Mouse (Mus musculus): ENCODE data around the gene Pxt1. TPM values are rescaled to one million over a fixed set of nuclear protein-coding genes. Genes with fewer than 3 reads are reported as not detected.
A peak's percentile ranks its signal among the peaks of the same experiment; 100 is the strongest.

Pxt1 gene
- polyA plus RNA-seq, 1 experiment from 2014 or later: not detected

DNA sequence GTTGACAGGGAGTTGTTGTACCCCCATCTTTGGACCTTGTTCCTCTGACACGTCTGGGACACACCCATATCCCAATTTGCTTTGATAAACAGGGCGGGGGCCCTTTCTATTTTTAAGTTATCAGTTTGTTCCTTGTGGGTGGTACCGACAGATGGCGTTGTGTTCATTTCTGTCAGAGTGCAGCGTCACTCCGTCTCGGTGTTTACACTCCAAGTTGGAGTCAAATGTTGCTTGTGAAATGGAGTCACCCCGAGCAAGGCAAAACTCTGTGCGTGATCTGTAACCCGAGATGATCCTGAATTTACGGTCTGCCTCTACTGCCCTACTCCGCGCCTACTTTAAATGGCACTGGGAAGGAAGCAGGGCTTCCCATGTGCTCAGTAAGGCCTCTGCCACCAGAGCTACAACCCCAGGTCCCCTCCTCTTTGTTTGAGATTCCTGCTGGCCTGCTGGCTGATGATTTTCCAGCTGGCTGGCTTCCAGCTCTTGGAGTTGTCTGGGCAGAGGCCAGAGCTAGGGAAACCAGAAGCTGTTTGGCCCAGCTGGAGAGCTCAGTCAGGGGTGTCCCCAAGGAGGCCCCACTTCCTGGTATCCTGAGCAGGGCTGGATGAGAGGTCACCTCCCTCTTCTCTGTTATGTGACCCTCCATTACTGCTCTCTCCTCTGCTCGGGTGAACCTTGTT, 13.1 kb downstream of the Pxt1 start:
- no peak overlapping the region for H3K4me3 ChIP-seq (ENCODE audit: low read depth, low read length)
- H3K4me1 ChIP-seq (replicated peaks; ENCODE audit: control insufficient read depth, insufficient read depth, low read length): no peaks in the 10 kb centered on the region; the same call in 1 of the 2 replicates
- peak overlapping the region; percentile 53; the same call in 1 of the 2 replicates for H3K9ac ChIP-seq (ENCODE audit: low read depth, low read length)
- H3K36me3 ChIP-seq (ENCODE audit: control insufficient read depth, insufficient read depth): no peaks in the 10 kb centered on the region
- peak overlapping the region; percentile 94 for H3K27ac ChIP-seq (ENCODE audit: low read depth, low read length)
- TF ChIP-seq CTCF (IDR thresholded peaks at IDR 0.05; ENCODE audit: low read depth): peak; percentile 71
- H3K4me2 ChIP-seq (replicated peaks; ENCODE audit: low read depth): peak overlapping the region; percentile 49
- no peaks in the 10 kb centered on the region for H3K27me3 ChIP-seq (replicated peaks; ENCODE audit: control insufficient read depth, insufficient read depth, low read length)
- no peaks in the 10 kb centered on the region for H3K9me3 ChIP-seq (ENCODE audit: control insufficient read depth)
- WGBS: 3% methylated on average over 14 of the region's 14 CpGs
- peak; percentile 86 for ATAC-seq

GRCm38 (mm10) chr17:28929369-28929768, 14.3 kb downstream of the Pxt1 start:
- no peak for TF ChIP-seq CTCF (IDR thresholded peaks at IDR 0.05; ENCODE audit: low read depth)
- no peaks in the 10 kb centered on the region for H3K36me3 ChIP-seq (ENCODE audit: control insufficient read depth, insufficient read depth)
- 88% methylated on average over 4 of the region's 4 CpGs for WGBS
- no peak overlapping the region for H3K4me3 ChIP-seq (ENCODE audit: low read depth, low read length)
- H3K4me1 ChIP-seq (replicated peaks; ENCODE audit: control insufficient read depth, insufficient read depth, low read length): no peaks in the 10 kb centered on the region; the same call in 1 of the 2 replicates
- no peaks in the 10 kb centered on the region for H3K27me3 ChIP-seq (replicated peaks; ENCODE audit: control insufficient read depth, insufficient read depth, low read length)
- no peak overlapping the region for H3K9ac ChIP-seq (ENCODE audit: low read depth, low read length)
- no peak for ATAC-seq
- no peak overlapping the region for H3K4me2 ChIP-seq (replicated peaks; ENCODE audit: low read depth)
- no peaks in the 10 kb centered on the region for H3K9me3 ChIP-seq (ENCODE audit: control insufficient read depth)
- no peak overlapping the region for H3K27ac ChIP-seq (ENCODE audit: low read depth, low read length)

GRCm38 (mm10) chr17:28928004-28928403, 15.6 kb downstream of the Pxt1 start:
- WGBS: 65% methylated on average over 9 of the region's 9 CpGs
- Histone ChIP-seq H3K9ac (ENCODE audit: low read depth, low read length) (no peak overlapping the region), H3K27ac (ENCODE audit: low read depth, low read length) (no peak overlapping the region), H3K27me3 (replicated peaks; ENCODE audit: control insufficient read depth, insufficient read depth, low read length) (no peaks in the 10 kb centered on the region), H3K4me2 (replicated peaks; ENCODE audit: low read depth) (no peak overlapping the region), H3K4me1 (replicated peaks; ENCODE audit: control insufficient read depth, insufficient read depth, low read length) (no peaks in the 10 kb centered on the region; the same call in 1 of the 2 replicates), H3K36me3 (ENCODE audit: control insufficient read depth, insufficient read depth) (no peaks in the 10 kb centered on the region), H3K9me3 (ENCODE audit: control insufficient read depth) (no peaks in the 10 kb centered on the region), H3K4me3 (ENCODE audit: low read depth, low read length) (no peak overlapping the region)
- no peak for TF ChIP-seq CTCF (IDR thresholded peaks at IDR 0.05; ENCODE audit: low read depth)
- no peak for ATAC-seq

GRCm38 (mm10) chr17:28926866-28927635, 16.6 kb downstream of the Pxt1 start:
- Histone ChIP-seq H3K4me2 (replicated peaks; ENCODE audit: low read depth) (no peak overlapping the region), H3K4me3 (ENCODE audit: low read depth, low read length) (no peak overlapping the region), H3K9ac (ENCODE audit: low read depth, low read length) (no peak overlapping the region), H3K27me3 (replicated peaks; ENCODE audit: control insufficient read depth, insufficient read depth, low read length) (no peaks in the 10 kb centered on the region), H3K36me3 (ENCODE audit: control insufficient read depth, insufficient read depth) (no peaks in the 10 kb centered on the region), H3K9me3 (ENCODE audit: control insufficient read depth) (no peaks in the 10 kb centered on the region), H3K4me1 (replicated peaks; ENCODE audit: control insufficient read depth, insufficient read depth, low read length) (peaks cover 3% of the 10 kb centered on the region; the same call in 1 of the 2 replicates), H3K27ac (ENCODE audit: low read depth, low read length) (no peak overlapping the region; the same call in 1 of the 2 replicates)
- TF ChIP-seq CTCF (IDR thresholded peaks at IDR 0.05; ENCODE audit: low read depth): peak; percentile 88
- WGBS: 43% methylated on average over 15 of the region's 15 CpGs
- 0 out of 2 replicates have a peak, but pooled peaks have one; percentile 26 for ATAC-seq

GRCm38 (mm10) chr17:28926380-28926779, 17.3 kb downstream of the Pxt1 start:
- no peak for ATAC-seq
- H3K4me1 ChIP-seq (replicated peaks; ENCODE audit: control insufficient read depth, insufficient read depth, low read length): peaks cover 3% of the 10 kb centered on the region; the same call in 1 of the 2 replicates
- H3K9me3 ChIP-seq (ENCODE audit: control insufficient read depth): no peaks in the 10 kb centered on the region
- H3K27me3 ChIP-seq (replicated peaks; ENCODE audit: control insufficient read depth, insufficient read depth, low read length): no peaks in the 10 kb centered on the region
- WGBS: 25% methylated on average over 13 of the region's 13 CpGs
- H3K9ac ChIP-seq (ENCODE audit: low read depth, low read length): no peak overlapping the region
- no peaks in the 10 kb centered on the region for H3K36me3 ChIP-seq (ENCODE audit: control insufficient read depth, insufficient read depth)
- H3K4me3 ChIP-seq (ENCODE audit: low read depth, low read length): no peak overlapping the region
- peak; percentile 95 for TF ChIP-seq CTCF (IDR thresholded peaks at IDR 0.05; ENCODE audit: low read depth)
- no peak overlapping the region; the same call in 1 of the 2 replicates for H3K27ac ChIP-seq (ENCODE audit: low read depth, low read length)
- no peak overlapping the region for H3K4me2 ChIP-seq (replicated peaks; ENCODE audit: low read depth)

DNA sequence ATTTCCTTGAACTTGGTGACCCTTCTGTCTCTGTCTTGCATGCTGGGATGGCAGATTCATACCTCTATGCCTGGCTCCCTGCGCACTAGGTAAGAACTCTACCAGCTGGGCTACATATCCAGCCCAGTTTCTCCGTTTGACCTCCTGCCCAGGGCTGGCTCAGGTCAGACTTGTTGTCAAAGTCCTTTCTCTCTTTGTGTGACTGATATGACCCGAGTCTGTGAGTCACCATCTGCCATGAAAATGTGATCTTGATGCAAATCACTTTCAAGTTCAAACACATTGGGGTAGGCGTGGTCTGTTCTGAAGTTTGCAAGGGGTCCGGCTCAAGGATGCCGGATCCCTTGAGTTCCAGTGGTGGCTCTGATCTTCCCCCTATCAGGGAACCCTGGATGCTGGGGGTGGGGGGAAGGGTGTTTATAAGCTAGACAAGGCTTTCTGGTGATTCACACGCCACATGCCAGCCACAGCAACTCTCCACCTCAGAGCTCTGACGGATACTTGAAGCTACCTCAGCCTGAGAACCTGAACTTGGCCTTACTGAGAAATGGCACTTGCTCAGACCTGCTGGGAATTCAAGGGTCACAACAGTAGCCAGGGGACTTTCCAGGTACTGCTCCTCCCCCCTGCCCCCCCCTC, 18.6 kb downstream of the Pxt1 start:
- no peak overlapping the region for H3K9ac ChIP-seq (ENCODE audit: low read depth, low read length)
- no peaks in the 10 kb centered on the region for H3K27me3 ChIP-seq (replicated peaks; ENCODE audit: control insufficient read depth, insufficient read depth, low read length)
- no peak for TF ChIP-seq CTCF (IDR thresholded peaks at IDR 0.05; ENCODE audit: low read depth)
- peaks cover 6% of the 10 kb centered on the region; the same call in 1 of the 2 replicates for H3K4me1 ChIP-seq (replicated peaks; ENCODE audit: control insufficient read depth, insufficient read depth, low read length)
- no peaks in the 10 kb centered on the region for H3K36me3 ChIP-seq (ENCODE audit: control insufficient read depth, insufficient read depth)
- ATAC-seq: 0 out of 2 replicates have a peak, but pooled peaks have one; percentile 22
- H3K9me3 ChIP-seq (ENCODE audit: control insufficient read depth): no peaks in the 10 kb centered on the region
- 82% methylated on average over 8 of the region's 8 CpGs for WGBS
- H3K27ac ChIP-seq (ENCODE audit: low read depth, low read length): no peak overlapping the region
- no peak overlapping the region for H3K4me2 ChIP-seq (replicated peaks; ENCODE audit: low read depth)
- H3K4me3 ChIP-seq (ENCODE audit: low read depth, low read length): no peak overlapping the region
